In the genomic region with DNA sequence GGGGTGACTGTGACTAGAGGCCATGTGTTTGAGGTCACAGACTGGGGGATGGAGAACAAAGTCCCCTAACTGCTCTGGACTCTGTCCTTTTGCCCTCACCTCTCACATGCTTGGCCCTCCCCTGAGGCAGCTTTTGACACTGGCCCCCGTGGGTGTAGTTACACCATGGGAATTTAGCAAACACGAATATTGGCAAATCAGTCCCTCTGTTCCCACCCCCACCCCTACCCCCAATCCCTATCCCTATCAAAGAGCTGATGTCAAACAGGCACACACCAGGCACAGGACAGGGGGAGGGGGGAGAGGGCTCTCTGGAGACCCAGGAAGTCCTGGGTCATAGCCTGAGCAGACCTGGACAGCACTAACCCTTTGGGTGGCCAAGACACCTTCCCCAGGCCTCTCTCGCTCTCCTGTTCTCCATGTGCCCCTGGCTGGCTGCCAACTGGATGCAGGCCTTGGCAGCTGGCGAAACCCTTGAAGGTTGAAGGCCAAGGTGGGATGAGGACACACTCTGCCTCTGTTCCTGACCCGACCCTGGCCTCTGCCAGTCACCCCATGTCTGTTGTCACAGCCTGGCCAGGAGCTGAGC, we compare ENCODE assay signal across 11 mouse cellular contexts. TPM values are rescaled to one million over a fixed set of nuclear protein-coding genes. Genes with fewer than 3 reads are reported as not detected.
DNase-seq lines count a peak whose midpoint lies in the region; ATAC-seq lines count a peak whose summit lies in the region.
"Had no signal": no experiment of that assay in that cellular context is flagged by ENCODE, and none has a peak within 500 bp of the region (broad histone marks: within the 10 kb centered on the region; RNA-seq: fewer than 3 reads in every experiment).

No protein-coding gene starts in this region.

- no peaks in the 10 kb centered on the region for H3K4me1 ChIP-seq in kidney, embryonic 14.5 days (ENCODE audit: control insufficient read depth, insufficient read depth, low read length)
- H3K4me1 ChIP-seq in forebrain, embryonic 11.5 days (replicated peaks; ENCODE audit: control insufficient read depth, insufficient read depth, low read length), result no peaks in the 10 kb centered on the region; the same call in 1 of the 2 replicates
- no peaks in the 10 kb centered on the region for H3K4me1 ChIP-seq in midbrain, embryonic 11.5 days (ENCODE audit: control insufficient read depth, insufficient read depth, low read length)

- no peak overlapping the region for H3K27ac ChIP-seq in kidney, embryonic 14.5 days (ENCODE audit: low read depth, low read length)
- no peak overlapping the region for H3K27ac ChIP-seq in forebrain, embryonic 11.5 days (ENCODE audit: low read depth, low read length)
- no peak overlapping the region for H3K27ac ChIP-seq in midbrain, embryonic 11.5 days (ENCODE audit: low read depth, low read length)

- no peaks in the 10 kb centered on the region for H3K36me3 ChIP-seq in kidney, embryonic 14.5 days (ENCODE audit: control insufficient read depth, insufficient read depth, low read length)
- H3K36me3 ChIP-seq in forebrain, embryonic 11.5 days (ENCODE audit: control insufficient read depth, insufficient read depth, low read length), result no peaks in the 10 kb centered on the region
- no peaks in the 10 kb centered on the region for H3K36me3 ChIP-seq in midbrain, embryonic 11.5 days (ENCODE audit: control insufficient read depth, insufficient read depth, low read length)

- no peaks in the 10 kb centered on the region for H3K9me3 ChIP-seq in kidney, embryonic 14.5 days (ENCODE audit: control insufficient read depth, low read length)
- H3K9me3 ChIP-seq in forebrain, embryonic 11.5 days (ENCODE audit: control insufficient read depth, low read length), result no peaks in the 10 kb centered on the region
- no peaks in the 10 kb centered on the region for H3K9me3 ChIP-seq in midbrain, embryonic 11.5 days (ENCODE audit: control insufficient read depth, low read length)

- peak; percentile 77 for DNase-seq in kidney, adult 11 months
- peak; percentile 94 to 95 for DNase-seq in adrenal gland, postnatal 36 days
- DNase-seq in kidney, postnatal 10 days, result peak; percentile 77
- DNase-seq in lung, postnatal 36 days, result peak; percentile 74
- DNase-seq in forebrain, embryonic 11.5 days (ENCODE audit: low spot score), result no peak
- no peak for DNase-seq in midbrain, embryonic 11.5 days (ENCODE audit: low spot score, missing footprints)
- DNase-seq in cerebellum, adult 18-20 months, result no peak
- DNase-seq: lung, embryonic 14.5 days had no signal

- 59% methylated on average over 5 of the region's 5 CpGs for WGBS in kidney, embryonic 14.5 days
- WGBS in forebrain, embryonic 11.5 days, result 78% methylated on average over 5 of the region's 5 CpGs
- WGBS in midbrain, embryonic 11.5 days, result 78% methylated on average over 5 of the region's 5 CpGs

- no peak overlapping the region for H3K9ac ChIP-seq in kidney, embryonic 14.5 days (ENCODE audit: low read depth, low read length)
- H3K9ac ChIP-seq in forebrain, embryonic 11.5 days (ENCODE audit: low read length), result no peak overlapping the region
- no peak overlapping the region for H3K9ac ChIP-seq in midbrain, embryonic 11.5 days (ENCODE audit: low read length)
- H3K9ac ChIP-seq: lung, embryonic 14.5 days had no signal

- ATAC-seq in kidney, embryonic 14.5 days (ENCODE audit: low FRiP score, low TSS enrichment), result no peak
- ATAC-seq in forebrain, embryonic 11.5 days (replicated peaks; ENCODE audit: low FRiP score), result no peak
- ATAC-seq in midbrain, embryonic 11.5 days (ENCODE audit: low FRiP score), result no peak
- ATAC-seq: hindbrain, embryonic 16.5 days had no signal

- H3K27me3 ChIP-seq in kidney, embryonic 14.5 days (ENCODE audit: control insufficient read depth, insufficient read depth, low read length), result no peaks in the 10 kb centered on the region
- no peaks in the 10 kb centered on the region for H3K27me3 ChIP-seq in forebrain, embryonic 11.5 days (ENCODE audit: control insufficient read depth, insufficient read depth, low read length)
- H3K27me3 ChIP-seq in midbrain, embryonic 11.5 days (ENCODE audit: control insufficient read depth, insufficient read depth, low read length), result no peaks in the 10 kb centered on the region
- H3K27me3 ChIP-seq: CH12.LX had no signal

- no peak overlapping the region for H3K4me2 ChIP-seq in kidney, embryonic 14.5 days (replicated peaks; ENCODE audit: low read depth, low read length)
- no peak overlapping the region for H3K4me2 ChIP-seq in forebrain, embryonic 11.5 days (ENCODE audit: low read depth, low read length, severe bottlenecking)
- H3K4me2 ChIP-seq in midbrain, embryonic 11.5 days, result no peak overlapping the region
- H3K4me2 ChIP-seq: lung, embryonic 14.5 days had no signal

- no peak overlapping the region for H3K4me3 ChIP-seq in kidney, embryonic 14.5 days (ENCODE audit: low read length)
- H3K4me3 ChIP-seq in forebrain, embryonic 11.5 days (ENCODE audit: low read depth, low read length), result no peak overlapping the region
- no peak overlapping the region for H3K4me3 ChIP-seq in midbrain, embryonic 11.5 days (ENCODE audit: low read depth, low read length)

RNA-seq across cellular contexts. Expression of a gene that starts 24.2 kb away (rescaled TPM):
- polyA plus RNA-seq in kidney, embryonic 14.5 days (2014; fragmentation: Nextera tagmentation; extraction: Ambion mirVana), result 9.5 and 9.6 TPM in 2 replicates
- 1 to 10 TPM; 2.6 to 3.6 TPM for total RNA-seq in adrenal gland, postnatal 36 days (2021)
- polyA plus RNA-seq in forebrain, embryonic 11.5 days (2014; fragmentation: Nextera tagmentation; extraction: Ambion mirVana), result 2.4 TPM in 2 replicates
- polyA plus RNA-seq in midbrain, embryonic 11.5 days (2014; fragmentation: Nextera tagmentation; extraction: Ambion mirVana), result 2.2 and 2.4 TPM in 2 replicates

RNA-seq across cellular contexts. Expression of a gene that starts 37.2 kb away (rescaled TPM):
- 297 and 364 TPM in 2 replicates for polyA plus RNA-seq in kidney, embryonic 14.5 days (2014; fragmentation: Nextera tagmentation; extraction: Ambion mirVana)
- 100 to 1,000 TPM; 249 to 251 TPM for total RNA-seq in adrenal gland, postnatal 36 days (2021)
- polyA plus RNA-seq in forebrain, embryonic 11.5 days (2014; fragmentation: Nextera tagmentation; extraction: Ambion mirVana), result 332 and 420 TPM in 2 replicates
- 348 and 375 TPM in 2 replicates for polyA plus RNA-seq in midbrain, embryonic 11.5 days (2014; fragmentation: Nextera tagmentation; extraction: Ambion mirVana)

Comparison
In these comparisons a context has a peak if more than half of its experiments do, and no peak if none do; other contexts are left out.
1. DNase-seq: peak in kidney, adult 11 months (single experiment), adrenal gland, postnatal 36 days (2 of 2), kidney, postnatal 10 days (single experiment) and lung, postnatal 36 days (single experiment); none in forebrain, embryonic 11.5 days (single experiment), midbrain, embryonic 11.5 days (single experiment) and cerebellum, adult 18-20 months (0 of 2).